Mouse (Mus musculus) megakaryocyte, embryonic 14.5 days (primary cell): Measurements from ENCODE around the gene Tspan11. TPM values are rescaled to one million over a fixed set of nuclear protein-coding genes. Genes with fewer than 3 reads are reported as not detected.

Experiments
- H3K27me3 ChIP-seq: replicated peaks from 2 replicates; pipeline ENCODE3; 2012; ENCODE audit warnings: inconsistent platforms
- H3K36me3 ChIP-seq: replicated peaks from 2 replicates; pipeline ENCODE3; 2012; ENCODE audit warnings: low read length, inconsistent platforms, mixed read lengths
- H3K4me1 ChIP-seq: 2 replicates; pipeline ENCODE4 v1.6.1; 2012; ENCODE audit warnings: inconsistent platforms
- H3K4me3 ChIP-seq: replicated peaks from 2 replicates; pipeline ENCODE3; 2012; ENCODE audit warnings: moderate library complexity, mild to moderate bottlenecking, inconsistent platforms
- H3K9me3 ChIP-seq: 2 replicates; pipeline ENCODE4 v1.6.1; 2012; ENCODE audit warnings: inconsistent platforms
- FLI1 ChIP-seq: IDR thresholded peaks from 2 replicates; pipeline ENCODE4 v1.6.1; 2012; ENCODE audit warnings: low read length, inconsistent platforms, mixed read lengths
- GATA1 ChIP-seq: IDR thresholded peaks from 3 replicates; pipeline ENCODE4 v1.6.1; 2012; ENCODE audit warnings: mixed read lengths, low read length, inconsistent platforms, borderline replicate concordance
- polyA plus RNA-seq: library from polyadenylated mRNA; stranded (reverse); fragments of >175 nt; gene quantifications from 2 replicates; pipeline ENCODE4 v1.2.3, GENCODE M21; 2012; ENCODE audit warnings: low replicate concordance; ENCODE audit not compliant: insufficient read depth

The Tspan11 gene
- polyA plus RNA-seq, 1 experiment = not detected

DNA sequence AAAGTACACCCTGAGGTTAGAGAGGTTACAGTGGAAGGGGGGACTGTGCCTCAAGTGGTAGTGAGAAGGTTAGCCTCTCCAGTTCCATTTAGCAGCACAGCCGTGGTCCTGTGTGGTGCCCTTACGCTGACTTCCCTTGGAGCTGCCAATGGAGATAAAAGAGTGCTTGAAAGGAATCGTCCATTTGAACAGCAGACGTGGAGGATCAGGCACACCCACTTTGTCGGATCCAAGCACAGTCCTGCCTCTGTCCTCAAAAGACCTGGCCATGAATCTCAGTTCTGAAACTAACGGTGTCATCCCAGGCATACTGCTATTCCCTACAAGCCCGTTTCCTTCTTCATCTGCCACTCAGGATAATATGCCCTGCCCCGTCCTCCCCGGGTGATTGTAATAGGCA is 34.6 kb downstream of the Tspan11 start:
- TF ChIP-seq FLI1 (no peak), GATA1 (no peak)
- Histone ChIP-seq H3K9me3 (no peaks in the 10 kb centered on the region), H3K36me3 (no peaks in the 10 kb centered on the region), H3K4me3 (no peak overlapping the region), H3K27me3 (peaks cover 81% of the 10 kb centered on the region), H3K4me1 (peaks cover 5% of the 10 kb centered on the region; the same call in 1 of the 2 replicates)

DNA sequence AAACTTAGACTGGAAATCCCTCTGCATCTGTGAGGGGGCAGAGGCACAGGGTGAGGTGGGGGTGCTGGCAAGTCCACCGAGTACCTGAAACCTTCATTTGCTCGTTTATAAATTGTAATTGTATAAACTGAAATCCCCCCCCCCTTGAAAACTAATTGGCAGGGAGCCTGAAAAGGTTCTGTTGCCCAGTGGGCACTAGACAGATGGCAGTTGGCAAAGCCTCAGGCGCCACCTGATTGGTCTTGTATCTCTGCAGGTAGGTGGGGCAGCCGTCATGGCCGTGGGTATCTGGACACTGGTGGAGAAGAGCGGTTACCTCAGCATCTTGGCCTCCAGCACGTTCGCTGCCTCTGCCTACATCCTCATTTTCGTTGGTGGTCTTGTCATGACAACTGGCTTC is 35.9 kb downstream of the Tspan11 start:
- no peaks in the 10 kb centered on the region for H3K9me3 ChIP-seq

DNA sequence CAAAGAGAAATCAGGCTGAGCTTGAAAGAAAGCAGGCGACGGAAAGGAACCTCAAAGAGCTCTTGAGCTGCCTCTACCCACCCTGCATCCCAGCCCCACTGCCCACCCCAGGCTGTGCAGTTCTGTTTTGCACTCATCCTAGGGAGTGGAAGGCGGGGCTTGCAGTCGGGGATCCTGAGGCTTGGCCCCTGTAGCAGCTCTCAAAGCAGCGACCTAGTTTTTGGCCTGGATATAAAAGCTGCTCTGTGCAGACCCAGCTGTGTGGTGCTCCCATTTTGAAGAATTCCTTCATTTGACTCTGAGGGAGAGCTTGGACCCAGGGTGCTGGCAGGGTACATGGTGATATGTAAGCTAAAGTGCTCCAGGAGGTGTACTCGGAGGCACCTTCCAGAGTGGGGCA is 37.4 kb downstream of the Tspan11 start:
- Histone ChIP-seq H3K36me3 (no peaks in the 10 kb centered on the region), H3K27me3 (peaks cover 77% of the 10 kb centered on the region), H3K9me3 (no peaks in the 10 kb centered on the region), H3K4me3 (no peak overlapping the region), H3K4me1 (peaks cover 5% of the 10 kb centered on the region; the same call in 1 of the 2 replicates)
- TF ChIP-seq GATA1 (no peak), FLI1 (no peak)

More for the DNA sequence above, 35.9 kb downstream of the Tspan11 start:
- no peak for TF ChIP-seq FLI1
- no peak for TF ChIP-seq GATA1
- peaks cover 5% of the 10 kb centered on the region; the same call in 1 of the 2 replicates for H3K4me1 ChIP-seq
- peaks cover 80% of the 10 kb centered on the region for H3K27me3 ChIP-seq
- no peaks in the 10 kb centered on the region for H3K36me3 ChIP-seq
- no peak overlapping the region for H3K4me3 ChIP-seq

DNA sequence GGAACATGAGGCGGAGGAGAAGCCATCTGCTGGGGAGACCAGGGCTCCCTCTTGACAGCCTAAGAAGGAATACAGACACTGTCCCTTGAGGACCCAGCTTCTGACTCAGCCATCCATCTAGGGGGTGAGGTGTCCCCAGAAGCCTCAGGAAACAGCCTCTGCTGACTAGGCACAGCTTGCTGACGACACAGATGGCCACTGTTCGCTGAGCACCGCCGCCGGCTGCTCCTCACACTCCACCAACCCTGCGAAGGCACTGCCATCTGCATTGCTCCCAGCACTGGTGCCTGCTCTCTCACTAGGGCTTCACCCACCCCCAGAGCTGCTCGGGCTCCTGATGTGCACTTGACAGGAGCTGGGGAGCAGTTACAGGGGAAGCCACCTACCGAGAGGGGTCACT is 38.5 kb downstream of the Tspan11 start:
- TF ChIP-seq GATA1 = no peak
- no peak for TF ChIP-seq FLI1
- H3K36me3 ChIP-seq = no peaks in the 10 kb centered on the region
- peaks cover 5% of the 10 kb centered on the region; the same call in 1 of the 2 replicates for H3K4me1 ChIP-seq
- H3K27me3 ChIP-seq = peaks cover 79% of the 10 kb centered on the region
- no peak overlapping the region for H3K4me3 ChIP-seq
- no peaks in the 10 kb centered on the region for H3K9me3 ChIP-seq

DNA sequence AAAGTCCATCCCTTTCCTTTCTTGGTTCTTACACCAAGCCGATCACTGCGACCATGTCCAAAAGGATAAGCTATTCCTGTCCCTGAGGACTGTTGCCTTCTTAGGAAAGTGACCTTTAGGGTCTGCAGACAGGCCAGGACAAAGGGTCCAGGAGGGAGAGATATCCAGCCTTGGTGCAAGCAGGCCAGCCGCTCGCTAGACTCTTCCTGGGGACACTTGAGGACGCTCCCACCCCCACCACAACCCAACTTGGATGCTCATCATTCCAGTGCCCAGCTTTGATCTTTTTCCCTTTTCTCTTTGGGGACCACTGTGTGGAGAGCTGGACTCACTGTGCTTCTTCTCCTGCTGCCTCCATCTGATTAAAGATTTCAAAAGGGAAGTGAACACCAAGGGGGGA is 41.3 kb downstream of the Tspan11 start:
- Histone ChIP-seq H3K9me3 (peaks cover 19% of the 10 kb centered on the region), H3K27me3 (peaks cover 77% of the 10 kb centered on the region), H3K4me3 (no peak overlapping the region), H3K4me1 (peaks cover 5% of the 10 kb centered on the region; the same call in 1 of the 2 replicates), H3K36me3 (no peaks in the 10 kb centered on the region)
- TF ChIP-seq FLI1 (no peak), GATA1 (no peak)

DNA sequence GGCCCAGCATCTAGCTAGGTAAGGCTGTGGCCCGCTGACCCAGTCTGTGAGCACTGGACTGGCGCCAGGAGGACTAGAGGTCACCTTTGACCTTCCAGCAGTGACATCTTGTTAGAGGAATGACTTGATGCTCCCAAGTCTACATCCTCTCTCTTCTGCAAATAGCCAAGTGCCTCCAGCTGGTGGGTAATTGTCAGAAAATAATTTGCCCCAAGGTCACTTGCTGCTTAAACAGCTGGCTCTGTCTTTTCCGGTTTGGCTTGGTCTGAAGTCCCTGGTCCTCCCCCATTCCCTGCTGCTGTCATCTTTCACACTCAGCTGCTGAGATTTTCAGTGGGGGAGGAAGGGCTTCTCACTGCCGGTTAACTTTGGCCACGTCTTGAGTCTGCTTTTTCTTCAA is 45.3 kb downstream of the Tspan11 start:
- peaks cover 33% of the 10 kb centered on the region for H3K9me3 ChIP-seq
- H3K36me3 ChIP-seq = no peaks in the 10 kb centered on the region
- TF ChIP-seq GATA1 = no peak
- H3K27me3 ChIP-seq = peaks cover 80% of the 10 kb centered on the region
- no peak overlapping the region for H3K4me3 ChIP-seq
- no peaks in the 10 kb centered on the region for H3K4me1 ChIP-seq

DNA sequence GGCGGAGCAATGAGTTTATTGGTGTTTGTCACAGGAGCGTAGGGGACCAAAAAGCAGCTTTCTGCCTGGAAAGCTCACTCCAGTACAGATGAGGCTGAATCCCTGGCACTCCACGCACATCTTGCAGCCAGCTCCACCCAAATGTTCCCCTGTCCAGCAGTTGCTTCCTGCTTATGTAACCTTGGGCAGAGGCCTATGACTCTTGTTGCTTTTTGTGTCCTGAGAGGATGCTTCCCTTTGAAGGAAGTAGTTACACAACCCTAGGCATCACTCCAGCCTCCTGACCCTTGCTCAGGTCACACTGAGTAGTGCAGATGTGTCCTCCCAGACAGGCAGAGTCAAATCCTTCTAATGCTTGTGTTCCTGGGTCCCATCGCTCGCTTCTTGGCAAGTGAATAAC is 46.5 kb downstream of the Tspan11 start:
- no peaks in the 10 kb centered on the region for H3K36me3 ChIP-seq
- TF ChIP-seq GATA1 (no peak), FLI1 (no peak)
- no peak overlapping the region for H3K4me3 ChIP-seq
- no peaks in the 10 kb centered on the region for H3K4me1 ChIP-seq
- H3K9me3 ChIP-seq = peaks cover 33% of the 10 kb centered on the region
- H3K27me3 ChIP-seq = peaks cover 85% of the 10 kb centered on the region

DNA sequence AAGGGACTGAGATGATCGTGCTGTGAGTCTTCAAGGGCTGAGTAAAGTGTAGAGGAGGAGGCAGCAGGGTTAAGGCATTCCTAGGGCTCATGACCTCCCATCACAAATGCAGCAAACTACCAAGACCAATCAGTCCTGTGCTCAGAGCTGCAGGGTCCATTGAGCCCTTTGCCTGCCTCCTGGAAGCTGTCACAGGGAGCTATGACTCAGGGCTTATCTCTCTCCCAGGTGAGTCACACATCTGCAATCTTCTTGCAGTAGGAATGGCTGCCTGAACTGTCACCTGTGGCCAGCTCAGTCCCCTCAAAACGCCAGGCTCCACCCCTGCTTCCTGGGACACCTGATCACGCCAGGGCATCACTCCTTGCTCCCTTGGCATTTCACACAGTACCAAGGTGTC is 47.7 kb downstream of the Tspan11 start:
- Histone ChIP-seq H3K36me3 (no peaks in the 10 kb centered on the region), H3K4me1 (no peaks in the 10 kb centered on the region), H3K9me3 (peaks cover 33% of the 10 kb centered on the region), H3K4me3 (no peak overlapping the region), H3K27me3 (peaks cover 84% of the 10 kb centered on the region)
- TF ChIP-seq GATA1 = no peak

DNA sequence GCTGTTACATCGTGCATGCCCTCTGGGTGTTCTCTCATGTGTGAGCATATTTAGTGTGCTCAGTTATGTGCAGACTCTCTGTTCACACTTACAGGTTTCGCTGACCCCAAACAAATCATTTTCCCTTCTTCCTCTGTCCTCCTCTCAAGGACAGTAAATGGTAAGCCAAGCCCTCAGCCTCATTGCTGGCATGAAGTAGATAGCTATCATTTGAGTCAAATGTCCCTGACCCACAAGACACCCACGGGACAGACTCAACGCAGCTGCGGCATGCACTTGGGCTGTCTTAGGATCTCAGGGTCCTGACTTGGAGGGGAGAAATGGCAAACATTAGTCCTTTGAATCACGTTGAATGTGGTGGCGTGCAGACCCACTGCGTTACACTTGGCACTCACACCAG is 55.0 kb downstream of the Tspan11 start:
- no peak overlapping the region for H3K4me3 ChIP-seq
- peaks cover 68% of the 10 kb centered on the region for H3K27me3 ChIP-seq
- H3K36me3 ChIP-seq = no peaks in the 10 kb centered on the region
- no peaks in the 10 kb centered on the region for H3K4me1 ChIP-seq
- H3K9me3 ChIP-seq = no peaks in the 10 kb centered on the region
- TF ChIP-seq GATA1 (no peak), FLI1 (no peak)

DNA sequence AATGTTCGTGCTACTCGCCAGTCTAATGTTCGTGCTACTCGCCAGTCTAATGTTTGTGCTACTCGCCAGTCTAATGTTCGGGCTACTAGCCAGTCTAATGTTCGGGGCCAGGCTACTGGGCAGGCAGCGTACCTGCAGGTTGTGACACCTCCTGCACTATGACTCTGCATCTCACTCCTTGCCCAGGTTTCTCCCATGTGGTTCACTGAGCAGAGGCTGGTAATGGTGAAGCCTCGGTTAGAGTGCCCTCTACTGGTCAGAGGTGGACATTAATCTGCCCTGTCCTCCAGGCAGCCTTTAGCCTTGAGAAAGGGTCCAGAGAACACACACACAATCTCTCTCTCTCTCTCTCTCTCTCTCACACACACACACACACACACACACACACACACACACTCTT is 58.3 kb downstream of the Tspan11 start:
- peaks cover 76% of the 10 kb centered on the region for H3K27me3 ChIP-seq
- H3K9me3 ChIP-seq = no peaks in the 10 kb centered on the region
- TF ChIP-seq GATA1 (no peak), FLI1 (no peak)
- H3K36me3 ChIP-seq = no peaks in the 10 kb centered on the region
- no peak overlapping the region for H3K4me3 ChIP-seq
- H3K4me1 ChIP-seq = peaks cover 24% of the 10 kb centered on the region

DNA sequence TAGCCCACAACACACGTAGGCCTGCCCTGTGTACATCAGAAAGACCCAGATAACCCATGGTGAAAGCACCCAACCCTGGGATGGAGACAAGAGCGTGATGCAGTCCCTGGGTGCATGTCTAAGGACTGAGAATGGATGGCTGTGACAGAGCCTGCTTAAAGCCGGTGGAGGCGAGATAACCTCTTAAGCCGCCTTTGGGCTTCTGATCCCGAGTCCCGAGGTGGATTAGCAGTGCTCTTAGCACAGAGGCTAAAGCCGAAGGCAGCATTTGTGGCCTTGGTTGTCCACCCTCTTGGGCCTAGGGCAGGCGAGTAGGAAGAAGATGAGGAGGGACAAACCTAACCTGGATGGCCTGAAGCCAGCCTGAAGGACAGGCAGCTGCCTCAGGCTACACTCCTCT is 61.3 kb downstream of the Tspan11 start:
- H3K27me3 ChIP-seq = peaks cover 89% of the 10 kb centered on the region
- peaks cover 24% of the 10 kb centered on the region for H3K4me1 ChIP-seq
- H3K4me3 ChIP-seq = no peak overlapping the region
- TF ChIP-seq GATA1 (no peak), FLI1 (no peak)
- H3K36me3 ChIP-seq = no peaks in the 10 kb centered on the region
- no peaks in the 10 kb centered on the region for H3K9me3 ChIP-seq
